Mouse (Mus musculus) E14TG2a.4 (cell line): ENCODE measurements around the gene Krtap4-1.

Source experiments
- H3K27me3 ChIP-seq: 2 replicates; pipeline ENCODE4 v1.6.1; 2014; ENCODE audit warnings: low read length, control low read depth; ENCODE audit not compliant: insufficient read depth
- H3K36me3 ChIP-seq: 2 replicates; pipeline ENCODE4 v1.6.1; 2014; ENCODE audit warnings: low read length, control low read depth; ENCODE audit not compliant: insufficient read depth
- H3K4me1 ChIP-seq: replicated peaks from 2 replicates; pipeline ENCODE4 v1.6.1; 2014; ENCODE audit warnings: low read depth, low read length, control low read depth
- H3K4me3 ChIP-seq: replicated peaks from 2 replicates; pipeline ENCODE4 v1.5.1; 2014; ENCODE audit warnings: mild to moderate bottlenecking, low read length
- H3K9me3 ChIP-seq: 2 replicates; pipeline ENCODE4 v1.6.1; 2014; ENCODE audit warnings: low read length, control low read depth
- CTCF ChIP-seq: conservative IDR thresholded peaks from 2 replicates; pipeline ENCODE4 v1.5.1; 2014; ENCODE audit warnings: low read length
- NANOG ChIP-seq: IDR thresholded peaks from 2 replicates; pipeline ENCODE4 v1.6.1; 2014; ENCODE audit warnings: borderline replicate concordance, low read length, mixed read lengths
- POU5F1 ChIP-seq: IDR thresholded peaks from 2 replicates; pipeline ENCODE4 v1.6.1; 2014; ENCODE audit warnings: low read length, borderline replicate concordance

The Krtap4-1 gene

DNA sequence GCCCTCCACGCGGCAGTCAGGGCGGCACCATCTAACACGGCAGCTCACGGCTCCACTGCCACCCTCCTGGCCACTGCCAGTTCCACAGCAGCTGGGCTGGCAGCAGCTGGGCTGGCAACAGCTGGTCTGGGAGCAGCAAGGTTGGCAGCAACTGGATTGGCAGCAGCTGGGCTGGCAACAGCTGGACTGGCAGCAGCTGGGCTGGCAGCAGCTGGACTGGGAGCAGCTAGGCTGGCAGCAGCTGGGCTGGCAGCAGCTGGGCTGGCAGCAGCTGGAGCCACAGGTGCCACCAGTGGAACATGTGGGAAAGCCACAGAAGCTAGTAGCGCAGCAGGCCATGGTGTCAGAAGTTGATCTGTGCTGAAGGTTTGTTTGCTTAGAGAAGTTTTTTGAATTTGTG is 37.1 kb downstream of the Krtap4-1 start, which contains the start of gene Krtap1-3:
Krtap1-3 (minus strand) TSS at position 359 of the 400 bp plus-strand sequence.
- Histone ChIP-seq H3K36me3 (no peaks in the 10 kb centered on the region), H3K4me3 (no peak within 1 kb of the TSS), H3K27me3 (no peaks in the 10 kb centered on the region), H3K4me1 (no peaks in the 10 kb centered on the region), H3K9me3 (no peaks in the 10 kb centered on the region)
- TF ChIP-seq CTCF (no peak), NANOG (no peak), POU5F1 (no peak)

DNA sequence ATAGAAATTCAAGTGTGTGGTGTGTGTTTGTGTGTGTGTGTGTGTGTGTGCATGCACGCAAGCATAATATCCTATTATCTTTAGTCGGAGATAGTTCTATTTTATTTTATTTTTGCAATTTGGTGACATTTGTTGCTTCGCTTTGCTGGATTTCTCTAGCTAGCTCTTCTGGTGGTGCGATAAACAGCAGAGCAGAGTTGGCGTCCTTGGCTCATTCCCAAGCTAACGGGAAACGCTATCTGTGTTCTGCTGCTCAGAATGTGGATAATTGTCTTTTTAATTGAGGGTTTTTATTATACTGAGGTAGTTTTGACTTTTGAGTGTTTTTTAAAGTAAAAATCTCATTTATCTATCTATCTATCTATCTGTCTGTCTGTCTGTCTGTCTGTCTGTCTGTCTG is 42.9 kb downstream of the Krtap4-1 start:
- H3K9me3 ChIP-seq = no peaks in the 10 kb centered on the region
- no peaks in the 10 kb centered on the region for H3K27me3 ChIP-seq
- no peaks in the 10 kb centered on the region for H3K36me3 ChIP-seq
- H3K4me1 ChIP-seq = no peaks in the 10 kb centered on the region
- TF ChIP-seq POU5F1 = no peak
- H3K4me3 ChIP-seq = no peak overlapping the region

DNA sequence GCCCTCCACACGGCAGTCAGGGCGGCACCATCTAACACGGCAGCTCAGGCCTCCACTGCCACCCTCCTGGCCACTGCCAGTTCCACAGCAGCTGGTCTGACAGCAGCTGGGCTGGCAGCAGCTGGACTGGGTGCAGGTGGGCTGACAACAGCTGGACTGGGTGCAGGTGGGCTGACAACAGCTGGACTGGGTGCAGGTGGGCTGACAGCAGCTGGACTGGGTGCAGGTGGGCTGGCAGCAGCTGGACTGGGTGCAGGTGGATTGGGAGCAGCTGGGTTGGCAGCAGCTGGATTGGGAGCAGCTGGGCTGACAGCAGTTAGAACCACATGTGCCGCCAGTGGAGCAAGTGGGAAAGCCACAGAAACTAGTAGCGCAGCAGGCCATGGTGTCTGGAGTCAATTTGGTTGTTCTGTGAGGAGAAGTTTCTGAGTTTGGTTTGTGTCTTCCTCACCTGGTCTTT is 44.8 kb downstream of the Krtap4-1 start, which contains the start of gene Krtap1-4:
Krtap1-4 (minus strand) TSS at position 410 of the 460 bp plus-strand sequence.
- Histone ChIP-seq H3K27me3 (no peaks in the 10 kb centered on the region), H3K4me1 (no peaks in the 10 kb centered on the region), H3K36me3 (no peaks in the 10 kb centered on the region), H3K4me3 (no peak within 1 kb of the TSS), H3K9me3 (no peaks in the 10 kb centered on the region)
- no peak for TF ChIP-seq CTCF
- no peak for TF ChIP-seq NANOG
- no peak for TF ChIP-seq POU5F1

DNA sequence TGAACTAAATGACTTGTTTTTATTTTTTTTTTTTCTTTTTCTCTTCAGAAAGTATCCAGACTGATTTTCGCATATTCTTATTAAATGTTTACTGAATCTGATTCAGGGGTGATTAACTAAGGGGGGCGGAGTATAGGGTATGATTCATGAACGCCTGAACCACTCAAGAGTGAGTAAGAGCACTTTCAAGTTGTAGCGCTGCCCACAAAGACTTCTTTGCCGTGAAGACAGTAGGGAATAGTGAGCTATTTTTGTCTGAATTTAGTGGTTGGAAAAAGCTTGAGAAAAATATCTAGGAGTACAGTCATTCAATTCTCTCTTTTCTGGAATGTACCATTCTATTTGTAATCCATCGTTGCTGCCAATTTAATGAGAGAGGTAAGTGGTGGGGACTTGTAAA is 46.5 kb downstream of the Krtap4-1 start:
- no peaks in the 10 kb centered on the region for H3K9me3 ChIP-seq
- H3K4me1 ChIP-seq = no peaks in the 10 kb centered on the region
- no peaks in the 10 kb centered on the region for H3K27me3 ChIP-seq
- H3K4me3 ChIP-seq = no peak overlapping the region
- TF ChIP-seq CTCF = no peak
- H3K36me3 ChIP-seq = no peaks in the 10 kb centered on the region

GRCm38 (mm10) chr11:99581051-99581450 is 47.0 kb downstream of the Krtap4-1 start:
- Histone ChIP-seq H3K4me3 (no peak overlapping the region), H3K27me3 (no peaks in the 10 kb centered on the region), H3K4me1 (no peaks in the 10 kb centered on the region), H3K36me3 (no peaks in the 10 kb centered on the region), H3K9me3 (no peaks in the 10 kb centered on the region)
- TF ChIP-seq CTCF = no peak
- no peak for TF ChIP-seq POU5F1
- TF ChIP-seq NANOG = no peak

DNA sequence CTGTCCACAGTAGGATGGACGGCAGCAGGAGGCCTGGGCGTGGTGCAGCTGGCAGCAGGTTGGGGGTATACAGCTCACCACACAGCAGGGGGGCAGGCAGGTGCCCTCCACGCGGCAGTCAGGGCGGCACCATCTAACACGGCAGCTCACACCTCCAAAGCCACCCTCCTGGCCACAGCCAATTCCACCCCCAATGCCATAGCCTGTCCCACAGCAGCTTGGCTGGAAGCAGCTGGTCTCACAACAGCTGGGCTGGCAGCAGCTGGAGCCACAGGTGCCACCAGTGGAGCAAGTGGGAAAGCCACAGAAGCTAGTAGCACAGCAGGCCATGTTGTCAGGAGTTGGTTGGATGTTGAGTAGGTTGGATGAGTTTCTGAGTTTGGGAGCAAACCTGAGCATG is 47.4 kb downstream of the Krtap4-1 start, which contains the start of gene Krtap1-5:
Krtap1-5 (minus strand) TSS at position 381 of the 400 bp plus-strand sequence.
- Histone ChIP-seq H3K36me3 (no peaks in the 10 kb centered on the region), H3K27me3 (no peaks in the 10 kb centered on the region), H3K9me3 (no peaks in the 10 kb centered on the region), H3K4me1 (no peaks in the 10 kb centered on the region), H3K4me3 (no peak within 1 kb of the TSS)
- TF ChIP-seq NANOG = no peak
- no peak for TF ChIP-seq POU5F1
